Mouse (Mus musculus) forebrain, postnatal 0 days (tissue): ENCODE results near the gene Arfgap2. TPM values are rescaled to one million over a fixed set of nuclear protein-coding genes. Genes with fewer than 3 reads are reported as not detected.

Source experiments
- ATAC-seq: fragments of 200-750 bp; cut with Nextera tagmentation; 2 replicates; pipeline ENCODE4 v1.8.0; 2017; ENCODE audit warnings: mild to moderate bottlenecking, moderate library complexity
- DNase-seq: peaks from one replicate; pipeline ENCODE4 v3.0.0-alpha.2; 2015
- H3K27ac ChIP-seq: fragments of 300-500 bp; sonication (generic); 2 replicates; pipeline ENCODE4 v1.5.1; 2014; ENCODE audit warnings: low read depth, mild to moderate bottlenecking, antibody characterized with exemption, low read length, moderate library complexity, mixed read lengths
- H3K27me3 ChIP-seq: fragments of 300-500 bp; sonication (generic); 2 replicates; pipeline ENCODE4 v1.6.1; 2014; ENCODE audit warnings: mild to moderate bottlenecking, low read length, mixed read lengths; ENCODE audit not compliant: insufficient read depth
- H3K36me3 ChIP-seq: fragments of 300-500 bp; sonication (generic); 2 replicates; pipeline ENCODE4 v1.6.1; 2014; ENCODE audit warnings: mild to moderate bottlenecking, moderate library complexity; ENCODE audit not compliant: insufficient read depth
- H3K4me1 ChIP-seq: fragments of 300-500 bp; sonication (generic); 2 replicates; pipeline ENCODE4 v1.6.1; 2014; ENCODE audit warnings: antibody characterized with exemption; ENCODE audit not compliant: insufficient read depth
- H3K4me2 ChIP-seq: fragments of 300-500 bp; sonication (generic); 2 replicates; pipeline ENCODE4 v1.6.1; 2014; ENCODE audit warnings: low read depth, mild to moderate bottlenecking, moderate library complexity
- H3K4me3 ChIP-seq: fragments of 300-500 bp; sonication (generic); 2 replicates; pipeline ENCODE4 v1.5.1; 2014; ENCODE audit warnings: low read depth, low read length, mixed read lengths
- H3K9ac ChIP-seq: fragments of 300-500 bp; sonication (generic); 2 replicates; pipeline ENCODE4 v1.6.1; 2014; ENCODE audit warnings: mild to moderate bottlenecking
- H3K9me3 ChIP-seq: fragments of 300-500 bp; sonication (generic); 2 replicates; pipeline ENCODE4 v1.6.1; 2016; ENCODE audit warnings: low read length
- CTCF ChIP-seq: sonication (generic); IDR thresholded peaks from 2 replicates; pipeline ENCODE4 v1.5.1; 2016; ENCODE audit warnings: antibody characterized with exemption, control low read depth, low read depth
- WGBS: fragments of 180-500 bp; shearing (Covaris S2); extraction: QIAGEN DNeasy Blood & Tissue Kit; methylation state at CpG from one replicate; pipeline ENCODE4 v1.1.7; 2014; 5-methylcytosine and 5-hydroxymethylcytosine counted together
- polyA plus RNA-seq: library from polyadenylated mRNA; unstranded; fragments of >200 nt; fragmentation: Nextera tagmentation; extraction: Ambion mirVana; gene quantifications from 2 replicates; pipeline ENCODE4 v1.2.1, GENCODE M21; 2015
- total RNA-seq: library from RNA; depleted of rRNA; stranded (reverse); fragments of >200 nt; gene quantifications from 2 replicates; pipeline ENCODE4 v1.2.3, GENCODE M21; 2014

Arfgap2 gene
- total and polyA plus RNA-seq, 2 experiments from 2014 or later = 52.8 to 59.9 TPM

GRCm38 (mm10) chr2:91281366-91281765, 16.6 kb downstream of the Arfgap2 start:
- no peak overlapping the region for H3K9ac ChIP-seq
- H3K4me1 ChIP-seq = 0 out of 2 replicates have a peak, but pooled peaks cover 5% of the 10 kb centered on the region
- H3K36me3 ChIP-seq = peaks cover 31% of the 10 kb centered on the region
- ATAC-seq (no peak), DNase-seq (no peak)
- TF ChIP-seq CTCF = no peak
- no peak overlapping the region for H3K4me2 ChIP-seq
- no peaks in the 10 kb centered on the region for H3K9me3 ChIP-seq
- no peak overlapping the region for H3K27ac ChIP-seq
- no peaks in the 10 kb centered on the region for H3K27me3 ChIP-seq
- H3K4me3 ChIP-seq = no peak overlapping the region
- WGBS = 55% methylated on average over 5 of the region's 5 CpGs

DNA sequence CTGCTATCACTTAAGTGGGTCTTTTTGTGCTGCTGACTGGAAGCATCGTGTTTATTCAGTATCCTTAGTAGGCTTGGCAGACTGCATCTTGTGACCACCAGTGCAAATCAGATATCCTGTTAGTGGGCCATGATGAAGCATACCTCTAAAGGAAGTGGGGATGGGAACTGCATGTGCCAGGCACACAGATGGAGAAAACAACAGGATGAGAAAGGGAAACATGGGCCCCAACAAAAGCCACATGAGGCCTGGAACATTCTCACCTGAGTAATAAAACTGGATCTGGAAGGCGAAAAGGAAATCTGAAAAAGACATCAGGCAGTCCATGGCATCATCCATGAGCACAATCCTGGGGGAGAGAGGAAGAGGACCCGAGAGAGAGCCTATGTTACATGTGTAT, 19.2 kb downstream of the Arfgap2 start:
- peak overlapping the region; percentile 33 for H3K9ac ChIP-seq
- DNase-seq (no peak), ATAC-seq (no peak)
- peaks cover 12% of the 10 kb centered on the region for H3K36me3 ChIP-seq
- no peaks in the 10 kb centered on the region for H3K27me3 ChIP-seq
- H3K4me3 ChIP-seq = no peak overlapping the region
- 0 out of 2 replicates have a peak, but pooled peaks cover 5% of the 10 kb centered on the region for H3K4me1 ChIP-seq
- 70% methylated on average over 3 of the region's 3 CpGs for WGBS
- no peaks in the 10 kb centered on the region for H3K9me3 ChIP-seq
- no peak for TF ChIP-seq CTCF
- no peak overlapping the region; the same call in 1 of the 2 replicates for H3K27ac ChIP-seq
- H3K4me2 ChIP-seq = no peak overlapping the region

DNA sequence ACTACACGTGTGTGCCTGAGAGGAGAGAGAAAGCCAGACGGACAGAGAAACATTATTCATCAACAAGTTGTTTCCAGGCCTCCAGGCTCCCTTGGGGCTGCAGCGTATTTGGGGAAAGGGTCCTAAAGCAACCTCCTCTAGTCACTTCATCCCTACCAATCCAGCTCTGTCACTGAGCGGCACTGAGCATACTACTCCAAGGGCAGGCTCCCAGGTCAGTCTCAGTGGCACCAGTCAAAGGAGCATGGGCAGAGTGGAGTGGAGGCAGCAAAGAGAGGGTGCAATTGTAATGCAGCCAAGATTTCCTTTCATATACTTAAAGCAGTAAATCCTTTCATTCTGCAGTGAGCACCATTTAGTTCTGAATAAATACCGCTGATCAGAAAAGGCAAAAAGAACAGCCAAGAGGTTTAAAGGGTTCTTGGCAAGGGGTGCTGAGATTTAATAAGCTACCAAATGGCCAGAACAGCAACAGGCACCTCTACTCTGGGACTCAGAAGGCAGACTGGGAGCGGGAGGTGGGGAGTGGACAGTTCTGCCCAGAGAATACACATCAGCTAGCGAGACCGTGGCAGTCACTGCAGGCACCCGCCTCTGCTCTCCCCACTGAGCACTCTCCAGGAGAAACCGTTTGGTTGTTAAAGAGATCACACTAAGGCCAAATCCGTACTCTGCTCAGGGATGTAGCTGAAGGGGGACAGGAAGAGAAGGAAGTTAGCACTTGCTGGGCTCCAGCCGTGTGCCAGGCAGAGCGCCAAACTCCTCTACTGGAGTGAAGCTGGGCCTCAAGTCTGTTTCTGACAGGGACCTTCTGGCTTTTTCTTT, 19.8 kb downstream of the Arfgap2 start:
- Histone ChIP-seq H3K27ac (peak overlapping the region; percentile 3; the same call in 1 of the 2 replicates), H3K27me3 (no peaks in the 10 kb centered on the region), H3K4me1 (0 out of 2 replicates have a peak, but pooled peaks cover 5% of the 10 kb centered on the region), H3K4me2 (no peak overlapping the region), H3K4me3 (no peak overlapping the region), H3K9me3 (no peaks in the 10 kb centered on the region), H3K9ac (no peak overlapping the region), H3K36me3 (peaks cover 11% of the 10 kb centered on the region)
- peak; percentile 68 for DNase-seq
- 28% methylated on average over 13 of the region's 13 CpGs for WGBS
- TF ChIP-seq CTCF = no peak
- ATAC-seq = peak; percentile 56

- Histone ChIP-seq H3K36me3 (peaks cover 11% of the 10 kb centered on the region), H3K9ac (no peak overlapping the region), H3K4me2 (no peak overlapping the region), H3K4me1 (0 out of 2 replicates have a peak, but pooled peaks cover 5% of the 10 kb centered on the region), H3K9me3 (no peaks in the 10 kb centered on the region), H3K27me3 (no peaks in the 10 kb centered on the region), H3K4me3 (no peak overlapping the region), H3K27ac (no peak overlapping the region)
- ATAC-seq (peak; percentile 64; the same call in 1 of the 2 replicates), DNase-seq (peak; percentile 88)
- WGBS = 14% methylated on average over 7 of the region's 7 CpGs
- peak; percentile 90 for TF ChIP-seq CTCF
These were observed 21.2 kb downstream of the Arfgap2 start for GRCm38 (mm10) chr2:91285885-91286505.

DNA sequence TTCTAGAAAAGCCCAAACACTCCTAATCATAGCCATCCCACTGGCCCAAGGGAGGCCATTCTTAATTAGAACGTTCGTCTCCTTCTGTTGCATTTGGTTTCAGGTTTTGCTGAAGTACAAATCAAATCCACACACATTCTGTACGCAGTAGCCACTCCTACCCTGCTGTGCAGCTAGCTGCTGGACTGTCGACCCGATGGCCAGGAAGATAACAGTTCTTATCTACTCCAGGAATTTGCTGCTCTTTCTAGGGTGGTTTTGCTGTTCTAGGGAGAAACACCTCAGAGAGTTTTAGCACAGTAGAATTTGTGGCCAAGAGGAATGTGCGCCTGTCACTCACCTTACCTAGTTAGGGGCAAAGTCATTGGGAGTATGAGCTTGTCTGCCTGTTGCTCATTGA, 22.8 kb downstream of the Arfgap2 start:
- no peak for ATAC-seq

DNA sequence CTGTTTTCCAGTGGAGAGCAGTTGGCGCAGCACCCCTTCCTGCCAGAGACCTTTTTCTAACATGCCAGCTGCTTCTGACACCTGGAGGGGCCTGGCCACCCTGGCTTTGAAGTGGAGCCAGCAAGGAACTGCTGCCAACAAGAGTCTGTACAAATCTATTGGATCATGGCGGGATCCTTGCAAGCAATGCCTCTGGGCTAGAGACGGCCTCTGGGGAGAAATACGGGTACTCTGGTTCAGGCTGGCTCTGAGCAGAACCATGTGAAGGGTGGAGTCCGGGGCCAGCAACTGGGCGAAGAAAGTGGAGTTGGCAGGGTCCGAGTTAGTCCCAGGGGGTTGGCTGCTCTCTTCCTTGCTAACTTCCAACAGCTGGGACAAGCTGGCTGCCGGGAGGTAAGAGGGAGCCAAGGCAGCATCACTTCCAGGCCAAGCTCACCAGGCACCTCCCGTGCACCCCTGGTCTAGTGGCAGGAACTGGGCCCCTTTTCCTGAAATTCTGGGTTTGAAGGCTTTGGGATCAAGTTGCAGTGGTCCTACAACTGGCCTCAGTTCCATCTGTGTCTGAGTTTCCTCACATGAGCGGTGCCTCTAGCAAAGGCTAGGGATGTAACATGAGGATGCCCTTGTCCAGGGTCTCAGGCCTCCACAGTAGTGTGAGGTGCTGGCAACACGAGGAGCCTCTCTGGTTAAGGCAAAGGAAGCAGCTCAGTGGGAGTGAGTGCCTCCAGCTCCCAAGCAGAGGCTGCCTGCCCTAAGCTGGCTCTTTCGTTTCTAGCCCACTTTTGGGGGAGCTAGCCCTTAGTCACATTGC, 26.6 kb downstream of the Arfgap2 start:
- peak; percentile 69 for ATAC-seq
- no peak overlapping the region for H3K9ac ChIP-seq
- no peak overlapping the region for H3K4me2 ChIP-seq
- 46% methylated on average over 12 of the region's 12 CpGs for WGBS
- no peaks in the 10 kb centered on the region for H3K9me3 ChIP-seq
- TF ChIP-seq CTCF = no peak
- no peak overlapping the region for H3K4me3 ChIP-seq
- DNase-seq = no peak
- H3K27me3 ChIP-seq = no peaks in the 10 kb centered on the region
- H3K36me3 ChIP-seq = peaks cover 8% of the 10 kb centered on the region
- no peak overlapping the region for H3K27ac ChIP-seq
- H3K4me1 ChIP-seq = no peaks in the 10 kb centered on the region

More for the DNA sequence above, 22.8 kb downstream of the Arfgap2 start:
- Histone ChIP-seq H3K4me1 (0 out of 2 replicates have a peak, but pooled peaks cover 5% of the 10 kb centered on the region), H3K36me3 (peaks cover 5% of the 10 kb centered on the region), H3K27me3 (no peaks in the 10 kb centered on the region), H3K27ac (no peak overlapping the region), H3K4me2 (no peak overlapping the region), H3K9ac (no peak overlapping the region), H3K9me3 (no peaks in the 10 kb centered on the region), H3K4me3 (no peak overlapping the region)
- no peak for TF ChIP-seq CTCF
- 87% methylated on average over 6 of the region's 6 CpGs for WGBS
- no peak for DNase-seq
